Mouse (Mus musculus) 3134 (cell line): Measurements from ENCODE around the gene Cst6.

Source experiments
- DNase-seq: peaks from one replicate; pipeline ENCODE4 v3.0.0-alpha.2; 2011; ENCODE audit warnings: low spot score; ENCODE audit not compliant: insufficient read length; ENCODE audit errors: extremely low read depth

Gene Cst6

GRCm38 (mm10) chr19:5353609-5354008, 4.2 kb upstream of the Cst6 start:
- DNase-seq: no peak

- peak; percentile 62 for DNase-seq
Observed at GRCm38 (mm10) chr19:5348526-5349501, 560 bp downstream of the Cst6 start.

GRCm38 (mm10) chr19:5348064-5348463, 1.3 kb downstream of the Cst6 start:
- no peak for DNase-seq

GRCm38 (mm10) chr19:5345297-5346131, 3.9 kb downstream of the Cst6 start:
- peak; percentile 87 for DNase-seq

GRCm38 (mm10) chr19:5341360-5341759, 8.0 kb downstream of the Cst6 start:
- no peak for DNase-seq

- peak; percentile 40 for DNase-seq
Observed at GRCm38 (mm10) chr19:5337975-5338374, 11.4 kb downstream of the Cst6 start.

- no peak for DNase-seq
Observed at GRCm38 (mm10) chr19:5335441-5335840, 13.9 kb downstream of the Cst6 start, which contains the start of gene Catsper1. Catsper1 (plus strand) TSS chr19:5335741.

- no peak for DNase-seq
Observed at GRCm38 (mm10) chr19:5334741-5335140, 14.6 kb downstream of the Cst6 start.

- no peak for DNase-seq
Observed at GRCm38 (mm10) chr19:5327970-5328369, 21.4 kb downstream of the Cst6 start.

GRCm38 (mm10) chr19:5323801-5324200, 25.6 kb downstream of the Cst6 start:
- DNase-seq: no peak

GRCm38 (mm10) chr19:5313189-5313588, 36.2 kb downstream of the Cst6 start:
- no peak for DNase-seq

GRCm38 (mm10) chr19:5309025-5309424, 40.3 kb downstream of the Cst6 start:
- DNase-seq: no peak

GRCm38 (mm10) chr19:5306968-5307734, 42.2 kb downstream of the Cst6 start:
- no peak for DNase-seq

GRCm38 (mm10) chr19:5306279-5306678, 43.1 kb downstream of the Cst6 start:
- no peak for DNase-seq

GRCm38 (mm10) chr19:5302455-5302854, 46.9 kb downstream of the Cst6 start:
- peak; percentile 49 for DNase-seq

GRCm38 (mm10) chr19:5300588-5300987, 48.8 kb downstream of the Cst6 start:
- no peak for DNase-seq

- DNase-seq: no peak
Observed at GRCm38 (mm10) chr19:5297903-5298800, 51.2 kb downstream of the Cst6 start, which contains the start of gene Gal3st3. Gal3st3 (plus strand) TSS chr19:5298331.

GRCm38 (mm10) chr19:5296630-5297029, 52.7 kb downstream of the Cst6 start:
- no peak for DNase-seq

- no peak for DNase-seq
Observed at GRCm38 (mm10) chr19:5295736-5296075, 53.7 kb downstream of the Cst6 start.
